Mouse (Mus musculus) bone marrow macrophage, adult 2 months (primary cell): Measurements from ENCODE around the gene Gm4450.

Source experiments
- CTCF ChIP-seq: IDR thresholded peaks from 2 replicates; pipeline ENCODE4 v1.5.1; 2012; ENCODE audit warnings: low read depth, mild to moderate bottlenecking, low read length, moderate library complexity
- POLR2A ChIP-seq: IDR thresholded peaks from 2 replicates; pipeline ENCODE4 v1.6.1; 2012; ENCODE audit warnings: mild to moderate bottlenecking, low read depth, low read length, borderline replicate concordance

GRCm38 (mm10) chr3:98427600-98428448 lies 29.1 kb downstream of the Gm4450 start:
- TF ChIP-seq CTCF: no peak
- TF ChIP-seq POLR2A: no peak
